Mouse (Mus musculus) Patski (cell line): Measurements from ENCODE around the gene Acvr1b. TPM values are rescaled to one million over a fixed set of nuclear protein-coding genes. Genes with fewer than 3 reads are reported as not detected.

Experiments
- ATAC-seq: fragments of 100-300 bp; one replicate; pipeline ENCODE4 v1.8.0; 2021
- CTCF ChIA-PET: fragments of 350-600 bp; sonication (Branson Sonifier 250); formaldehyde crosslinking; loops from one replicate; lab custom pipeline; 2022; ENCODE audit warnings: inconsistent platforms; lab: Charles Lee
- POLR2A ChIA-PET: fragments of 350-600 bp; sonication (Branson Sonifier 250); formaldehyde crosslinking; loops from one replicate; lab custom pipeline; 2022; ENCODE audit warnings: antibody characterized with exemption, inconsistent platforms; lab: Charles Lee
- DNase-seq: peaks from one replicate; pipeline ENCODE4 v3.0.0-alpha.2; 2011; ENCODE audit warnings: low read depth, low spot score
- H3K27me3 ChIP-seq: fragments of 371-371 bp; one replicate; pipeline ENCODE4 v1.5.1; 2021
- CTCF ChIP-seq: fragments of 100-300 bp; IDR thresholded peaks from one replicate; pipeline ENCODE4 v1.5.1; 2021
- in situ Hi-C: fragments of 300-500 bp; cut with MboI; formaldehyde crosslinking; loops from 3 replicates; pipeline ENCODE4 v1.11.1; 2018; ENCODE audit warnings: low pct_unique_long_range_greater_than_20kb, mixed read lengths
- polyA plus RNA-seq: library from polyadenylated mRNA; unstranded; gene quantifications from one replicate; pipeline ENCODE4 v1.2.3, GENCODE M21; 2021

Gene Acvr1b
- polyA plus RNA-seq, 1 experiment from 2014 or later = 31.1 TPM

DNA sequence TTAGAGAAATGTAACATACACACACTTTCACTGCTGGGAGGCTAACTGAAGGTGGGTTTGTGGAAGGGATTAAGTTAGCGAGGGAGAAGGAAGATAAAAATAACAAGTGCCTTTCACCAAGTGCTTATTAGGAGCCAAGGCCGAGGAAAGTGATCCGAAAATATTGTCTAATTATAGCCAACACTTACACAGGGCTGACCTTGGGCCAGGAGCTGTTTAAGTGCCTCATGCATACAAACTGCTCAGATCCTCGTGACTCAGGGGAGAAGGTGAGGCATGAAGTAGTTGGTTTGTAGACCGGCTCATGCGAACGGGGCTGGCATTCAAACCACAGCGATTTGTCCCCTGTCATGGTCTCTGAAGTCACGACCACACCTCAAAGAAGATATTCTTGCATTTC, 67.4 kb downstream of the Acvr1b start:
- H3K27me3 ChIP-seq = no peaks in the 10 kb centered on the region
- POLR2A ChIA-PET = interaction anchor here (1.3 kb wide), 1 partner anchor 42 kb away, joined by 5 read pairs; the partner anchor contains the start of gene Atg101
- TF ChIP-seq CTCF = no peak
- in situ Hi-C loops = loop anchor here (5.0 kb wide), 1 partner anchor 41 kb away; the partner anchor contains the start of gene Atg101
- CTCF ChIA-PET = interaction anchor here (0.6 to 7.7 kb wide), 14 partner anchors 11 to 74 kb away, joined by 3 to 88 read pairs (median 4); partner anchors contain the start of gene Atg101
- DNase-seq = no peak
- ATAC-seq = no peak

DNA sequence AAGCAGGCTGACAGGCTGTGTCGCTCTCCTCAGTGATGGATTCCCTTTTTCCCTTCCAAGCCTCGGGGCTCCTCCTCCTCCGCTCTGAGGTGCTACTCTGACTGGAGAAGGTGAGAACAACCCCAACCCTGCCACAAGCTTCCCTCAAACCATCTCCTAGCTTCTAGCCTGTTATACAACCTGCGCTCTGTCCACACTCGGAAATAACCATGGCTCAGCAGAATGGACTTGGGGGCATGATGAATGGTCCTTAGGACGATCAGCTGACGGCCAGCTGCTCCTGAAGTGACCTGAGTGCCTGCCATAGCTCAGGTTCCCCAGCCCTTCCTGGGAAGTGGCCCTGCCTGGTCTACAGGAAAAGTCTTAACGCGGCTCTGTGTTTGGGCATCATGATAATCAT, 68.0 kb downstream of the Acvr1b start:
- in situ Hi-C loops = loop anchor here (5.0 kb wide), 1 partner anchor 40 kb away; the partner anchor contains the start of gene Atg101
- CTCF ChIA-PET = interaction anchor here (0.6 to 7.7 kb wide), 12 partner anchors 13 to 742 kb away, joined by 3 to 88 read pairs (median 4); partner anchors contain the start of genes Atg101, Grasp and Nr4a1
- H3K27me3 ChIP-seq = no peaks in the 10 kb centered on the region
- POLR2A ChIA-PET = interaction anchor here (1.2 kb wide), 1 partner anchor 41 kb away, joined by 7 read pairs; the partner anchor contains the start of gene Atg101
- TF ChIP-seq CTCF = no peak
- DNase-seq (no peak), ATAC-seq (no peak)

DNA sequence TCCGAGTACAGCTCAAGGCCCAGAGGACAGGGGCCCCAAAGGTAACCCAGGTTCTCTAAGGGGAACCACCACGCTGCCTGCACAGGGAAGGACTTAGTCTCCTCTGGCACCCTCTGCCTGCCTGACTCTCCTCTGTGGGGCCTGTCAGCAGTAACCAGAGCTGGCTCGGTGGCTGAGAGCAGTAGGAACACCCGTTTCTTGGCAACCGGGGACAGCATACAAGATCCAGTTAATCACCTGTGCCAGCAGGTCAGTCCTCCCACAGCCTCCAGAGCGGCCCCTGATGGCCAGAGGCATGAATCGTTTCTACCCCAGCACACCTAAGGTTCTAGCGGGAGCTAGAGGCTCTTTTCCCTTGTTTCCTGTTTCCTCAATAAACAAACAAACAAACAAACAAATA, 68.8 kb downstream of the Acvr1b start:
- TF ChIP-seq CTCF = peak; percentile 69
- in situ Hi-C loops = loop anchor here (5.0 kb wide), 1 partner anchor 40 kb away; the partner anchor contains the start of gene Atg101
- ATAC-seq (no peak), DNase-seq (no peak)
- H3K27me3 ChIP-seq = no peaks in the 10 kb centered on the region
- CTCF ChIA-PET = interaction anchor here (0.9 to 7.7 kb wide), 9 partner anchors 18 to 741 kb away, joined by 3 to 88 read pairs (median 4); partner anchors contain the start of genes Atg101 and Grasp
- POLR2A ChIA-PET = interaction anchor here (1.2 kb wide), 1 partner anchor 41 kb away, joined by 7 read pairs; the partner anchor contains the start of gene Atg101

DNA sequence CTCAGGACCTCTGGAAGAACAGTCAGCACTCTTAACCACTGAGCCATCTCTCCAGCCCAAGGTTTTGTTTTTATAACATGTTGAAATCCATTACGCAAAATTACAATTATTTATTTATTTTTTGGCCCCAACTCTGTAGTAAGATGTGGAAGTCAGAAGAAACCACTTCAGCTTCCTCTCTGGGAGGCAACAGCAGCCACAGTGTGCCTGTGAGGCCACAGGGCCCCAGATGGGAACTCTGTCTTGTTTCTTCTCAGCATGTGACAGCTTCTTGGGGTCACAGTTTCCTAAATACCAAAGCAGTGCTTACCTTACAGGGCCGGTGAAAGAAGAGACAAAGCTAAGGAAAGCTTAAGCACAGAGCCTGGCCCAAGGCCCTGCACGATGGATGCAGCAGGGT, 70.1 kb downstream of the Acvr1b start:
- no peak for TF ChIP-seq CTCF
- ChIA-PET CTCF (interaction anchor here (1.4 to 5.8 kb wide), 4 partner anchors 26 to 37 kb away, joined by 3 to 88 read pairs (median 4); partner anchors contain the start of gene Atg101), POLR2A (no interaction called here)
- DNase-seq (no peak), ATAC-seq (no peak)
- in situ Hi-C loops = loop anchor here (5.0 kb wide), 1 partner anchor 38 kb away; the partner anchor contains the start of gene Atg101
- no peaks in the 10 kb centered on the region for H3K27me3 ChIP-seq

DNA sequence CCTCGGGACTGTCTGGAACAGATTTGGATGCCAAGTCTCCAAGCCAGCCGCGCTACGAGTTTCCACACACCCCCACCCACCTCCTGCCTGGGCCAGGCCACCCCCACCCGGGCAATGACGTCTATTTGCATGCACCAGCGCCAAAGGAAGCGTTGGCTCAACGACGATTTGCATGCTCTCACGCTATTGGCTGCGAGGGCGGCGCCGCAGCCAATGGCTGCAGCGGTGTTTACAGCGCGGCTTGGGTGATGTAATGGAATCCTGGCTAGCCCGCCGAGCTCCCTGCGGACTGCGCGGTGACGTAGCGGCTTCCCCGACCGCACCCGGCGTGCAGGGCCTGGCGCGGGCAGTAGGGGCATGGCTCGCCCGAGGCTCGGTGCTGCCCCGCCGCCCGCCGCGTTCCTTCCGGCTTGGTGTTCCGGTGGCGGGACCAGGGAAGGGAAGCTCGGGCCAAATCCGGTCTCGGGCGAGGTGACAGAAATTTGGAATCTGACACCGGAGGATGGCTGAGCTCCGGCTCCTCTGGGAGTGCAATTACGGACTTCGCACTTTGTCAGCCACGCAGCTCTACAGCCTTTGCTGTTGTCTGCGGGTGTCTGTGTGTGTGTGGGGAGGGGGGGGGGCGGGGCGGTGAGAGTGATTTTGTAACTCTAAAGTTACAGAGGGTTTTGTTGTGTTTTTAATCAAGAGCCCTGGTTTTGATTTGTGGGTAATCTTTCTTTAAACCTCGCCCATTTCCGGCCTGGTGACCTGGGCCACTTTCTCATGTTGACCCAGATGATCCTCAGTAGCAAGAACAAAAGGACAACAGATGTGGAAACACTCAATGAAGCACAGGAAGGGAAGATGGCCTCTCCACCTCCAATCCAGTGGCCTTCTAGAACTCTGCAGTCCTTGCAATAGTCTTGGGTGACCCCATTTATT, 72.6 kb downstream of the Acvr1b start:
- H3K27me3 ChIP-seq = no peaks in the 10 kb centered on the region
- DNase-seq (peak; percentile 90), ATAC-seq (peak; percentile 92)
- no peak for TF ChIP-seq CTCF
- POLR2A ChIA-PET = interaction anchor here (1.0 kb wide), 1 partner anchor 16 kb away, joined by 3 read pairs; no protein-coding TSS in a partner anchor
- CTCF ChIA-PET = interaction anchor here (1.1 to 2.9 kb wide), 5 partner anchors 9 to 69 kb away, joined by 3 to 9 read pairs (median 8); no protein-coding TSS in a partner anchor
- in situ Hi-C loops = no loop called here

DNA sequence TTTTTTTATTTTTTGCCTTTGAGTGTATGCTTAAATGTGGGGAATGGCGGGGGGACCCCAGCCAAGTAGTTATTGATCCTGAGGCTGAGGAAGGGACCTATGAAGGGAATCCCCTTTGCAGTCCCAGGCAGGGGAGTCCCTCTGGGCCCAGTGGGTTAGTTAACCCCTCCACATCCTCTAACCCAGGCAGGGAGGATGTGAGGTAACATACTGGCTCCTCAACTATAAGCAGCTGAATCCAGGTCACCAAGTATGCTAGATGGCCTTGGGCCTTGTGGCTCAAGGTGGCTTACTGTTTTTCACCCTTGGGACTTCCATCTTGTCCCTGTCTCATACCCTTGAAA, 73.3 kb downstream of the Acvr1b start:
- ChIA-PET CTCF (interaction anchor here (1.1 to 2.9 kb wide), 4 partner anchors 10 to 44 kb away, joined by 3 to 10 read pairs (median 9); no protein-coding TSS in a partner anchor), POLR2A (no interaction called here)
- DNase-seq (no peak), ATAC-seq (no peak)
- no peaks in the 10 kb centered on the region for H3K27me3 ChIP-seq
- in situ Hi-C loops = no loop called here
- no peak for TF ChIP-seq CTCF

DNA sequence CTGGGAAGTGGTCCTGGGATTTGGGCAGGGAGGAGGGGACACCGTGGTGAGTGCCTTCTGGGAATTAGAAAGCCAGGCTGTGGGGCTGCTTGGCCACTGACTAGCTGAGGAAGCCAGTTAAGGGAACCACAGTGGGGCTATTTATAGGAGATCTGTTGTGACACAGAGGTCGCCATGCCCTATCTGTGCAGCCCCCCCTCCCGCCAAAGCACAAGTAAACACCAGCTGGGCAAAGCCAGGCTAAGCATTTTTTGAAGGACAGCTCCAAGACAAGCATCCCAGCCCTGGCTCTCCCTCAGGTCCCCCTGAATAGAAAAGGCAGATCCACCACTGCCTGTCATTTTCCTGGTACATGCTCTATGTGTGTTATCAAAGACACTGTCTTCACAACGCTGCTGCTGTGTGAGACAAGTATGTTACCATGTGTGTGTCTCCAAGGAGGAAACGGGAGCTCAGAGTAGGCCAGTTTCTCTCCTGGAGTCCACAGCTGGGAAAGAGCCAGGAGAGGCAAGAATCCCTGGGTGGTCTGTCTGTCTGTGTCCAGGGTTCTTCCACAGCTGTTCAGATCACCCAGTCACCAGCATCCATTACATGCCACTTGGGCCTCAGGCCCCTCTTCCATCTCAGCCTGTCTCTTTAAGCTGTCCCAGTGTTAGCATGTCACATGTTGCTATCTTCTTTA, 74.3 kb downstream of the Acvr1b start:
- no peaks in the 10 kb centered on the region for H3K27me3 ChIP-seq
- DNase-seq = no peak
- no peak for ATAC-seq
- ChIA-PET CTCF (interaction anchor here (1.1 to 2.2 kb wide), 5 partner anchors 21 to 736 kb away, joined by 3 to 10 read pairs (median 3); no protein-coding TSS in a partner anchor), POLR2A (interaction anchor here (1.0 to 1.3 kb wide), 2 partner anchors 9 to 18 kb away, joined by 4 read pairs; no protein-coding TSS in a partner anchor)
- in situ Hi-C loops = no loop called here
- no peak for TF ChIP-seq CTCF

DNA sequence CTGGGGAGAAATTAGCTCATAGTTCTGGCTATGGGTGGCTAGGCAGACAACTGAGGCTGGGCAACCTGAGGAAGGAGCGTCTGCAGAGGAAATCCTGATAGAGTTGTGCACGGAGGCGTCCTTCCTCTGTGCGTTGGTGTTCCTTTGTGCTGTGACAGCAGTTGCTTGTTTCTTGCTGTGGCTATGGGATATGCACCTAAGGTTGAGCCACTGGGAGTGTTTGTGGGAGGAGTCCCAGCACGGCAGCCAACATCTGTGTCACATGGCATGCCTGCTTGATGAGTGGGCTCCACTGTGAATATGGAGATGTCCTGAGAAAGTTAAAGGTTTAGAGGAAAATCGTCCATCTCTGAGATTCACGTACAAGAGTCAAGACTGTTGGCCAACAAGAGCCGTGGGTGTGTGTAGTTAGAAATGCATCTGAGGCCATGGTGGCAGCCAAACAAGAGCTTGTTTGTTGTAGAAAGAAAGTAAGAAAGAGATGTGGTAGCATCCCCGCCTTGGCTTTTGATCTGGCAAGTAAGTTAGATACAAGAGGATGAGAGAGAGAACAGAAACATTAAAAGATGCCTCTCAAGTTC, 76.4 kb downstream of the Acvr1b start:
- CTCF ChIA-PET = interaction anchor here (1.3 kb wide), 1 partner anchor 10 kb away, joined by 3 read pairs; no protein-coding TSS in a partner anchor
- no peaks in the 10 kb centered on the region for H3K27me3 ChIP-seq
- ATAC-seq (no peak), DNase-seq (no peak)
- in situ Hi-C loops = no loop called here
- TF ChIP-seq CTCF = no peak
- POLR2A ChIA-PET = interaction anchor here (0.7 kb wide), 1 partner anchor 23 kb away, joined by 3 read pairs; no protein-coding TSS in a partner anchor

DNA sequence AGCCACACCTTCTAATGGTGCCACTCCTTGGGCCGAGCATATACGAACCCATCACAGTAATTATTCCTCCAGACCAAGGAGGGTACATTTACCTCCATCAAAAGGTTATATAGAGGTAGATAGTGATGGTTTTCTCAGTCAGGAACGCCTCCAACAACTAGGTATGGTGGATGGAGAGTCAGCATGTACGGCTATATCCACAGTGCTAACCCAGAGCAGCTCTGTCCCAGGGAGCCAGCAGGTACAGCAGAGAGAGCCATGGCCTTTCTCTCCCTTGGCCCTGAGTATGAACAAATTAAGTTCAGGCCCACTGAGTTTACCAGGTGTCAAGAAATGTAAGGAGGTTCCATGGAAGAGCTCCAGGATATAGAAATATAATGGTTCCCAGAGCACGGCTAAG, 78.1 kb downstream of the Acvr1b start:
- no peak for TF ChIP-seq CTCF
- CTCF ChIA-PET = interaction anchor here (1.2 to 1.6 kb wide), 2 partner anchors 11 to 12 kb away, joined by 3 to 6 read pairs; no protein-coding TSS in a partner anchor
- DNase-seq = no peak
- in situ Hi-C loops = no loop called here
- no peak for ATAC-seq
- no peaks in the 10 kb centered on the region for H3K27me3 ChIP-seq
- POLR2A ChIA-PET = no interaction called here
